In the genomic region with DNA sequence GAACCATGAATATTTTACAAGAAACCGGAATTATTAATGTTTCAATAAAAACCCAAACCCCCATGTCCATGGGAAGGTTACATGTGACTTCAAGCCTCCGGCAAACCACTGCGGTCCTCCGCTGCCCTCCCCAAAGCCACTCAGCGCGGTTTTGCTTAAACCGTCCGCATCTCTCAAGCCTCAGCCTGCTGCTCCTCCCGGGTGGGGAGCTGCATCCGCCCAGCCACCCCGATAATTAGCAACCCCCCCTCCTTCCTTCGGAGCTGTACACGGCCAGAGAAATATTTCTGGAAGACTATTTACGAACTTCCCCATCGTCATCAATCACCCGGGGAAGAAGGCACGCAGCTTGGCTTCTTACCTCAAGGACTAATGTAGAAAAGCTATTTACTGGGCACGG, we compare ENCODE assay signal across 14 mouse cellular contexts.
DNase-seq lines count a peak whose midpoint lies in the region; ATAC-seq and TF ChIP-seq lines count a peak whose summit lies in the region.
"Had no signal": no experiment of that assay in that cellular context is flagged by ENCODE, and none has a peak within 500 bp of the region (broad histone marks: within the 10 kb centered on the region; RNA-seq: fewer than 3 reads in every experiment).

No protein-coding gene starts in this region.

- TF ChIP-seq CTCF in stomach, postnatal 0 days (IDR thresholded peaks at IDR 0.05; ENCODE audit: low read depth): no peak

- H3K27ac ChIP-seq in kidney, embryonic 15.5 days: no peak overlapping the region
- H3K27ac ChIP-seq in midbrain, embryonic 16.5 days (ENCODE audit: low read length): no peak overlapping the region
- H3K27ac ChIP-seq in midbrain, embryonic 15.5 days: no peak overlapping the region
- no peak overlapping the region for H3K27ac ChIP-seq in limb, embryonic 14.5 days (replicated peaks; ENCODE audit: low read depth, low read length)
- no peak overlapping the region for H3K27ac ChIP-seq in stomach, postnatal 0 days (replicated peaks)
- H3K27ac ChIP-seq: liver, embryonic 15.5 days; macrophage had no signal

- TF ChIP-seq EP300 in stomach, postnatal 0 days (optimal IDR thresholded peaks at IDR 0.05): no peak

- H3K4me1 ChIP-seq in kidney, embryonic 15.5 days: peaks cover 10% of the 10 kb centered on the region; the same call in 1 of the 2 replicates
- peaks cover 2% of the 10 kb centered on the region; the same call in 1 of the 2 replicates for H3K4me1 ChIP-seq in midbrain, embryonic 16.5 days (ENCODE audit: control insufficient read depth, insufficient read depth, low read length)
- no peaks in the 10 kb centered on the region for H3K4me1 ChIP-seq in midbrain, embryonic 15.5 days
- peaks cover 24% of the 10 kb centered on the region for H3K4me1 ChIP-seq in limb, embryonic 14.5 days (ENCODE audit: control insufficient read depth, insufficient read depth, low read length)
- H3K4me1 ChIP-seq in stomach, postnatal 0 days (replicated peaks; ENCODE audit: control insufficient read depth, insufficient read depth): no peaks in the 10 kb centered on the region
- H3K4me1 ChIP-seq: liver, embryonic 15.5 days had no signal

- DNase-seq in kidney, adult 11 months: no peak
- no peak for DNase-seq in limb, embryonic 14.5 days (ENCODE audit: low spot score)
- no peak for DNase-seq in stomach, postnatal 0 days (ENCODE audit: low spot score)
- no peak for DNase-seq in cerebellum, postnatal 36 days
- DNase-seq in thymus, postnatal 4 days: no peak
- DNase-seq: adrenal gland, adult 8-10 months; B cell, adult 2 months; cerebellum, postnatal 25 days had no signal

- H3K4me3 ChIP-seq in kidney, embryonic 15.5 days (replicated peaks): no peak overlapping the region
- no peak overlapping the region for H3K4me3 ChIP-seq in midbrain, embryonic 16.5 days (ENCODE audit: low read depth, low read length)
- no peak overlapping the region for H3K4me3 ChIP-seq in midbrain, embryonic 15.5 days
- H3K4me3 ChIP-seq in limb, embryonic 14.5 days (replicated peaks; ENCODE audit: low read length): no peak overlapping the region; the same call in 1 of the 2 replicates
- no peak overlapping the region for H3K4me3 ChIP-seq in stomach, postnatal 0 days (ENCODE audit: low read depth, low read length)
- H3K4me3 ChIP-seq: liver, embryonic 15.5 days had no signal

- TF ChIP-seq POLR2A in limb, embryonic 14.5 days (IDR thresholded peaks at IDR 0.05; ENCODE audit: borderline replicate concordance, extremely low read depth, insufficient read depth, insufficient read length): no peak

- H3K27me3 ChIP-seq in kidney, embryonic 15.5 days: peaks cover 20% of the 10 kb centered on the region; the same call in 1 of the 2 replicates
- H3K27me3 ChIP-seq in midbrain, embryonic 16.5 days (ENCODE audit: control insufficient read depth, insufficient read depth, low read depth, low read length): no peaks in the 10 kb centered on the region; the same call in 1 of the 2 replicates
- no peaks in the 10 kb centered on the region for H3K27me3 ChIP-seq in midbrain, embryonic 15.5 days (replicated peaks)
- H3K27me3 ChIP-seq in limb, embryonic 14.5 days (ENCODE audit: control insufficient read depth, insufficient read depth, low read length): peaks cover 9% of the 10 kb centered on the region; the same call in 1 of the 2 replicates
- H3K27me3 ChIP-seq in stomach, postnatal 0 days (ENCODE audit: control insufficient read depth, insufficient read depth, low read length): no peaks in the 10 kb centered on the region

- ATAC-seq in kidney, embryonic 15.5 days (replicated peaks; ENCODE audit: low FRiP score): no peak
- ATAC-seq in midbrain, embryonic 16.5 days: no peak
- no peak for ATAC-seq in midbrain, embryonic 15.5 days (replicated peaks)
- peak; percentile 35; the same call in 1 of the 2 replicates for ATAC-seq in limb, embryonic 14.5 days (ENCODE audit: low FRiP score, low read depth)
- ATAC-seq in stomach, postnatal 0 days (ENCODE audit: low FRiP score, low TSS enrichment): no peak
- ATAC-seq: inflammation-experienced regulatory T-cells, adult 6 months had no signal

- H3K9ac ChIP-seq in kidney, embryonic 15.5 days: no peak overlapping the region
- H3K9ac ChIP-seq in midbrain, embryonic 16.5 days (ENCODE audit: low read depth, low read length): 0 out of 2 replicates have a peak overlapping the region, but pooled peaks have one; percentile 12
- no peak overlapping the region for H3K9ac ChIP-seq in midbrain, embryonic 15.5 days
- H3K9ac ChIP-seq in limb, embryonic 14.5 days (ENCODE audit: low read depth, low read length, severe bottlenecking): no peak overlapping the region
- H3K9ac ChIP-seq in stomach, postnatal 0 days (ENCODE audit: low read length): no peak overlapping the region
- H3K9ac ChIP-seq: liver, embryonic 15.5 days had no signal

- 0 out of 2 replicates have a peak overlapping the region, but pooled peaks have one; percentile 7 for H3K4me2 ChIP-seq in kidney, embryonic 15.5 days
- peak overlapping the region; percentile 27 for H3K4me2 ChIP-seq in midbrain, embryonic 16.5 days (ENCODE audit: low read length)
- no peak overlapping the region; the same call in 1 of the 2 replicates for H3K4me2 ChIP-seq in midbrain, embryonic 15.5 days
- H3K4me2 ChIP-seq in limb, embryonic 14.5 days (replicated peaks; ENCODE audit: low read depth, low read length, severe bottlenecking): peak overlapping the region; percentile 32
- peak overlapping the region; percentile 25; the same call in 1 of the 2 replicates for H3K4me2 ChIP-seq in stomach, postnatal 0 days (replicated peaks; ENCODE audit: low read depth)
- H3K4me2 ChIP-seq: liver, embryonic 15.5 days had no signal

- WGBS in kidney, embryonic 15.5 days: 54% methylated on average over 18 of the region's 18 CpGs
- WGBS in midbrain, embryonic 16.5 days: 64% methylated on average over 18 of the region's 18 CpGs
- 64% methylated on average over 18 of the region's 18 CpGs for WGBS in midbrain, embryonic 15.5 days
- 28% methylated on average over 18 of the region's 18 CpGs for WGBS in limb, embryonic 14.5 days
- WGBS in stomach, postnatal 0 days: 23% methylated on average over 18 of the region's 18 CpGs

- H3K9me3 ChIP-seq in kidney, embryonic 15.5 days (replicated peaks): 0 out of 2 replicates have a peak, but pooled peaks cover 3% of the 10 kb centered on the region
- no peaks in the 10 kb centered on the region for H3K9me3 ChIP-seq in midbrain, embryonic 16.5 days (replicated peaks; ENCODE audit: control insufficient read depth, low read length, poor library complexity, severe bottlenecking)
- H3K9me3 ChIP-seq in midbrain, embryonic 15.5 days: no peaks in the 10 kb centered on the region
- H3K9me3 ChIP-seq in limb, embryonic 14.5 days (ENCODE audit: control insufficient read depth, low read length): no peaks in the 10 kb centered on the region
- no peaks in the 10 kb centered on the region for H3K9me3 ChIP-seq in stomach, postnatal 0 days (ENCODE audit: control insufficient read depth, low read length)
- H3K9me3 ChIP-seq: liver, embryonic 15.5 days had no signal

- no peaks in the 10 kb centered on the region for H3K36me3 ChIP-seq in kidney, embryonic 15.5 days
- H3K36me3 ChIP-seq in midbrain, embryonic 16.5 days (ENCODE audit: control insufficient read depth, insufficient read depth, low read length): no peaks in the 10 kb centered on the region
- H3K36me3 ChIP-seq in midbrain, embryonic 15.5 days (replicated peaks): no peaks in the 10 kb centered on the region
- no peaks in the 10 kb centered on the region for H3K36me3 ChIP-seq in limb, embryonic 14.5 days (ENCODE audit: control insufficient read depth, insufficient read depth, low read length)
- no peaks in the 10 kb centered on the region for H3K36me3 ChIP-seq in stomach, postnatal 0 days (ENCODE audit: control insufficient read depth, insufficient read depth, low read length)
- H3K36me3 ChIP-seq: liver, embryonic 15.5 days had no signal
